Mouse (Mus musculus) CD4-positive, CD25-positive, alpha-beta regulatory T cell, adult 2 months (primary cell): ENCODE measurements around the gene Plekhj1.

Experiments
- DNase-seq: peaks from one replicate; pipeline ENCODE4 v3.0.0-alpha.2; 2012; ENCODE audit warnings: low read depth, low spot score

Plekhj1 gene

GRCm38 (mm10) chr10:80751188-80751832 is 47.1 kb downstream of the Plekhj1 start:
- peak; percentile 78 for DNase-seq

GRCm38 (mm10) chr10:80748609-80749008 is 49.8 kb downstream of the Plekhj1 start:
- DNase-seq, result peak; percentile 74

GRCm38 (mm10) chr10:80747410-80747809 is 51.0 kb downstream of the Plekhj1 start:
- DNase-seq, result peak; percentile 89
